Mouse (Mus musculus) limb, embryonic 15.5 days (tissue): ENCODE measurements around the gene Lcor. TPM values are rescaled to one million over a fixed set of nuclear protein-coding genes. Genes with fewer than 3 reads are reported as not detected.

ENCODE experiments used
- microRNA-seq: library from miRNA; unstranded; fragments of <30 nt; microRNA quantifications from one replicate; pipeline ENCODE4, GENCODE M21; 2016
- polyA plus RNA-seq: library from polyadenylated mRNA; unstranded; fragments of >200 nt; fragmentation: Nextera tagmentation; extraction: Ambion mirVana; gene quantifications from 2 replicates; pipeline ENCODE4 v1.2.1, GENCODE M21; 2015

The Lcor gene
- polyA plus RNA-seq, 1 experiment from 2014 or later = 8.2 TPM

Small RNA genes within 50 kb of the gene (microRNA-seq; reads per million reads assigned to microRNA genes)
- gene Mir8091 = not detected

Other genes with a start within 250 kb of the Lcor start
- gene Tm9sf3, start 218.6 kb upstream of the Lcor start, polyA plus RNA-seq = 129 and 147 TPM in 2 replicates
- gene Pik3ap1, start 97.5 kb upstream of the Lcor start, polyA plus RNA-seq = 3.0 and 3.5 TPM in 2 replicates
- gene Gm340, start 99.7 kb downstream of the Lcor start, polyA plus RNA-seq = 1.8 and 2.1 TPM in 2 replicates